Mouse (Mus musculus): ENCODE measurements at regions not wholly inside any gene's neighbourhood (a gene's known extent, or its start where the extent isn't known, plus 50 kb on each side); places are given as distances from the start of the nearest gene placed in this dataset.
A peak's percentile ranks its signal among the peaks of the same experiment; 100 is the strongest.

DNA sequence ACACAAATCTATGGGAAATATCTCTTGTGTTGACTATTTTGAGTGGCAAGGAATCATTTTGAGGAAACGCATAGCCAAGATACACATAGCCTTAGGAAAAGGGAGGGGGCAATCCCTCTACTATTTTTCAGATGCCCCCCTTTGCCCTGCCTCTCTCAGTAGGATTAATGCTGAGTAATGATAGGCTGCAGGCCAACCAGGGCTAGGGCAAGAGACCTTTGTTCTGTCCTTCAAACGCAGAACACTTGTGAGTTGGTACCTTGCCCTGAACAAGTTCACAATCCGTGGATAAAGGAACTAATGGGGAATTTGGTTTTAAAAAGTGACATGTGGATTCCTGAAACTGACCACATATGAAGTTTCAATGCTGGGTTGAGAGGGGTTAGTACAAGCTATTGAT, 651.6 kb downstream of the Slc4a3 start:
- Histone ChIP-seq H3K27ac (no peak overlapping the region), H3K4me2 (ENCODE audit: low read depth, low read length) (no peak overlapping the region), H3K4me1 (ENCODE audit: insufficient read depth, low read length) (no peaks in the 10 kb centered on the region), H3K9ac (replicated peaks; ENCODE audit: low read length) (no peak overlapping the region), H3K9me3 (ENCODE audit: low read length) (no peaks in the 10 kb centered on the region), H3K27me3 (ENCODE audit: insufficient read depth, low read length) (no peaks in the 10 kb centered on the region), H3K4me3 (ENCODE audit: low read length) (no peak overlapping the region), H3K36me3 (ENCODE audit: insufficient read depth, low read length) (no peaks in the 10 kb centered on the region)
- no peak for ATAC-seq
- WGBS = 88% methylated on average over 3 of the region's 3 CpGs
- TF ChIP-seq CTCF (IDR thresholded peaks at IDR 0.05; ENCODE audit: low read depth) = no peak
- no peak for DNase-seq (ENCODE audit: low spot score)

GRCm38 (mm10) chr1:76200906-76201305, 654.8 kb downstream of the Slc4a3 start:
- Histone ChIP-seq H3K4me1 (ENCODE audit: insufficient read depth, low read length) (no peaks in the 10 kb centered on the region), H3K4me2 (ENCODE audit: low read depth, low read length) (no peak overlapping the region), H3K9ac (replicated peaks; ENCODE audit: low read length) (no peak overlapping the region), H3K4me3 (ENCODE audit: low read length) (no peak overlapping the region), H3K9me3 (ENCODE audit: low read length) (no peaks in the 10 kb centered on the region), H3K27me3 (ENCODE audit: insufficient read depth, low read length) (no peaks in the 10 kb centered on the region), H3K27ac (no peak overlapping the region), H3K36me3 (ENCODE audit: insufficient read depth, low read length) (no peaks in the 10 kb centered on the region)
- ATAC-seq = no peak
- DNase-seq (ENCODE audit: low spot score) = no peak
- no peak for TF ChIP-seq CTCF (IDR thresholded peaks at IDR 0.05; ENCODE audit: low read depth)
- 76% methylated on average over 3 of the region's 3 CpGs for whole genome bisulfite sequencing

DNA sequence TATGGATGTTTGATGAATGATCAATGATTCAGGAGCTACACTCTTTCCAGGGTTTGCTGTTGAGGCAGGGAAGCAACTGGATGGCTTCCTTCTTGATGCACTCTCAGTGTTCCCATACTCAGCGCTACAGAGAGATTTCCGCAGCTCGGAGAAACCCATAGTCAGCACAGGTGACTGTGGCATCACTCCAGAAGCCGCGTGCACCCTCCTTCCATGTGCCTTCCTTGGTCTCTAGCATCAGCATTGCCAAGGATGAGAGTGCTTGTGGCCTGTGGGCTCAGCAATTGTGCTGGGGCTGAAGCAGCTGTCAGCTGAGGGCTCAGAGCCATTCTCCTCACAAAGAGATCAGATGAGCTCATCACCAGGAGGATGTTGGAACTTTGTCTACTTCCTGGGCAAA, 666.4 kb downstream of the Slc4a3 start:
- H3K27me3 ChIP-seq (ENCODE audit: insufficient read depth, low read length) = no peaks in the 10 kb centered on the region
- no peak overlapping the region for H3K4me2 ChIP-seq (ENCODE audit: low read depth, low read length)
- ATAC-seq (no peak), DNase-seq (ENCODE audit: low spot score) (no peak)
- H3K9me3 ChIP-seq (ENCODE audit: low read length) = no peaks in the 10 kb centered on the region
- no peaks in the 10 kb centered on the region for H3K4me1 ChIP-seq (ENCODE audit: insufficient read depth, low read length)
- 90% methylated on average over 5 of the region's 5 CpGs for WGBS
- no peak for TF ChIP-seq CTCF (IDR thresholded peaks at IDR 0.05; ENCODE audit: low read depth)
- H3K9ac ChIP-seq (replicated peaks; ENCODE audit: low read length) = no peak overlapping the region
- no peak overlapping the region for H3K4me3 ChIP-seq (ENCODE audit: low read length)
- no peaks in the 10 kb centered on the region for H3K36me3 ChIP-seq (ENCODE audit: insufficient read depth, low read length)
- H3K27ac ChIP-seq = no peak overlapping the region

GRCm38 (mm10) chr1:76244721-76245120, 698.7 kb downstream of the Slc4a3 start:
- Histone ChIP-seq H3K27ac (no peak overlapping the region), H3K36me3 (ENCODE audit: insufficient read depth, low read length) (no peaks in the 10 kb centered on the region), H3K9me3 (ENCODE audit: low read length) (no peaks in the 10 kb centered on the region), H3K4me3 (ENCODE audit: low read length) (no peak overlapping the region), H3K9ac (replicated peaks; ENCODE audit: low read length) (no peak overlapping the region), H3K27me3 (ENCODE audit: insufficient read depth, low read length) (no peaks in the 10 kb centered on the region), H3K4me2 (ENCODE audit: low read depth, low read length) (no peak overlapping the region), H3K4me1 (ENCODE audit: insufficient read depth, low read length) (no peaks in the 10 kb centered on the region)
- no peak for TF ChIP-seq CTCF (IDR thresholded peaks at IDR 0.05; ENCODE audit: low read depth)
- ATAC-seq (no peak), DNase-seq (ENCODE audit: low spot score) (no peak)
- 87% methylated on average over 3 of the region's 3 CpGs for WGBS

- no peak overlapping the region for H3K4me3 ChIP-seq (ENCODE audit: low read length)
- H3K9me3 ChIP-seq (ENCODE audit: low read length) = no peaks in the 10 kb centered on the region
- ATAC-seq (peak; percentile 62; the same call in 1 of the 2 replicates), DNase-seq (ENCODE audit: low spot score) (peak; percentile 52)
- no peak overlapping the region for H3K27ac ChIP-seq
- no peak for TF ChIP-seq CTCF (IDR thresholded peaks at IDR 0.05; ENCODE audit: low read depth)
- no peaks in the 10 kb centered on the region for H3K27me3 ChIP-seq (ENCODE audit: insufficient read depth, low read length)
- no peaks in the 10 kb centered on the region for H3K4me1 ChIP-seq (ENCODE audit: insufficient read depth, low read length)
- 13% methylated on average over 8 of the region's 8 CpGs for WGBS
- H3K4me2 ChIP-seq (ENCODE audit: low read depth, low read length) = no peak overlapping the region
- H3K9ac ChIP-seq (replicated peaks; ENCODE audit: low read length) = no peak overlapping the region
- H3K36me3 ChIP-seq (ENCODE audit: insufficient read depth, low read length) = no peaks in the 10 kb centered on the region
Observed at GRCm38 (mm10) chr1:76246181-76246796, 700.2 kb downstream of the Slc4a3 start.

DNA sequence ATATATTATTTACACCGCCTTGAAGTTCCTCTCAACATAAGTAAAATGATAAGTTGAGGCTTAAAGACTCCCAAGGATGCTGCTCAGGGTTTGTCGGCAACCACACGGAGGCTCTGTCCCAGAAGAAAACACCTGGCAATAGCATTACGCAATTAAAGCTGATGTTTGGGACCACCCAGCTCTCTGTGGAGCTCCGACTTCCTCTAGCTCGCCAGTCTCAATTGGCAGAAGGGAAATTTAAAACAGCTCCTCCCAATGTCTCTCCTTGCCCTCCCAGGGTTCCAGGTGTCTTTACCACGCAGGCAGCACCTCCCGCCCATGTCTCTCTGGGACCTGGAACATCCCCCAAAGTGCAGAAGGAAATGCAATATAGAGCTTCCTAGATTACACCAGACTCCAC, 701.1 kb downstream of the Slc4a3 start:
- H3K9ac ChIP-seq (replicated peaks; ENCODE audit: low read length) = no peak overlapping the region
- H3K4me3 ChIP-seq (ENCODE audit: low read length) = no peak overlapping the region
- H3K36me3 ChIP-seq (ENCODE audit: insufficient read depth, low read length) = no peaks in the 10 kb centered on the region
- no peak for DNase-seq (ENCODE audit: low spot score)
- no peak for TF ChIP-seq CTCF (IDR thresholded peaks at IDR 0.05; ENCODE audit: low read depth)
- WGBS = 76% methylated on average over 8 of the region's 8 CpGs
- H3K27me3 ChIP-seq (ENCODE audit: insufficient read depth, low read length) = no peaks in the 10 kb centered on the region
- no peak overlapping the region for H3K4me2 ChIP-seq (ENCODE audit: low read depth, low read length)
- no peaks in the 10 kb centered on the region for H3K4me1 ChIP-seq (ENCODE audit: insufficient read depth, low read length)
- no peaks in the 10 kb centered on the region for H3K9me3 ChIP-seq (ENCODE audit: low read length)
- no peak for ATAC-seq
- H3K27ac ChIP-seq = no peak overlapping the region

DNA sequence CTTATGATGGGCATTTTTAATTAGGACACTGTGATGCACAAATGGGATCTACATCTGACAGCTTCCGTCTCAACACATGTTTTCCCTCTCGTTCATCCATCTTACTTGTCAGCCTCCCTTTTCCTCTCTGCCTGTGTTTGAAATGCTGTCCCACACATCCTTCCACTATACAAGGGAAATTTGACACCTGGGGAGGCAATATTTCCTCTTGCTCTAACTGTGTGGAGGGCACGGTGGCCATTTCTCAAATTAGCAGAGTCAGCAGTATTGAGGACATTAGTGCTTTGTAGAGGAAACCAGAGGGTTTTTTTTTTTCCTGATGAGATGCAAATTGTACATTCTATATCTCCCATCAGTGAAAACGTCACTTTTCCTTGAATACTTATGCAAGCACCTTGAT, 712.2 kb downstream of the Slc4a3 start:
- no peaks in the 10 kb centered on the region for H3K27me3 ChIP-seq (ENCODE audit: insufficient read depth, low read length)
- TF ChIP-seq CTCF (IDR thresholded peaks at IDR 0.05; ENCODE audit: low read depth) = no peak
- no peaks in the 10 kb centered on the region for H3K9me3 ChIP-seq (ENCODE audit: low read length)
- ATAC-seq = no peak
- H3K4me3 ChIP-seq (ENCODE audit: low read length) = no peak overlapping the region
- H3K36me3 ChIP-seq (ENCODE audit: insufficient read depth, low read length) = no peaks in the 10 kb centered on the region
- WGBS = 56% methylated on average over 4 of the region's 4 CpGs
- H3K9ac ChIP-seq (replicated peaks; ENCODE audit: low read length) = no peak overlapping the region
- no peak overlapping the region for H3K4me2 ChIP-seq (ENCODE audit: low read depth, low read length)
- H3K4me1 ChIP-seq (ENCODE audit: insufficient read depth, low read length) = no peaks in the 10 kb centered on the region
- no peak for DNase-seq (ENCODE audit: low spot score)
- no peak overlapping the region for H3K27ac ChIP-seq
